Mouse (Mus musculus) stomach, embryonic 14.5 days (tissue): ENCODE measurements around the gene A930009A15Rik. TPM values are rescaled to one million over a fixed set of nuclear protein-coding genes. Genes with fewer than 3 reads are reported as not detected.

Source experiments
- ATAC-seq: fragments of 200-750 bp; cut with Nextera tagmentation; 2 replicates; pipeline ENCODE4 v1.8.0; 2017; ENCODE audit warnings: low read depth, moderate TSS enrichment; ENCODE audit not compliant: insufficient number of reproducible peaks, insufficient read depth, low FRiP score
- H3K27ac ChIP-seq: fragments of 300-500 bp; sonication (generic); 2 replicates; pipeline ENCODE4 v1.5.1; 2014; ENCODE audit warnings: mild to moderate bottlenecking, low read length, moderate library complexity, mixed read lengths
- H3K27me3 ChIP-seq: fragments of 300-500 bp; sonication (generic); 2 replicates; pipeline ENCODE4 v1.6.1; 2014; ENCODE audit warnings: low read length, control low read depth, mixed read lengths; ENCODE audit not compliant: control insufficient read depth, insufficient read depth
- H3K36me3 ChIP-seq: fragments of 300-500 bp; sonication (generic); 2 replicates; pipeline ENCODE4 v1.6.1; 2014; ENCODE audit warnings: mild to moderate bottlenecking, control low read depth, low read length, moderate library complexity, mixed read lengths; ENCODE audit not compliant: control insufficient read depth, insufficient read depth
- H3K4me1 ChIP-seq: fragments of 300-500 bp; sonication (generic); 2 replicates; pipeline ENCODE4 v1.6.1; 2014; ENCODE audit warnings: low read length, control low read depth, mixed read lengths; ENCODE audit not compliant: control insufficient read depth, insufficient read depth
- H3K4me2 ChIP-seq: fragments of 300-500 bp; sonication (generic); replicated peaks from 2 replicates; pipeline ENCODE4 v1.6.1; 2014; ENCODE audit warnings: low read depth, low read length, control low read depth
- H3K4me3 ChIP-seq: fragments of 300-500 bp; sonication (generic); 2 replicates; pipeline ENCODE4 v1.5.1; 2014; ENCODE audit warnings: low read depth, low read length, control low read depth
- H3K9ac ChIP-seq: fragments of 300-500 bp; sonication (generic); replicated peaks from 2 replicates; pipeline ENCODE4 v1.6.1; 2014; ENCODE audit warnings: low read depth, mild to moderate bottlenecking, control low read depth, low read length, moderate library complexity, mixed read lengths
- H3K9me3 ChIP-seq: fragments of 300-500 bp; sonication (generic); 2 replicates; pipeline ENCODE4 v1.6.1; 2016; ENCODE audit warnings: low read depth, low read length, control low read depth; ENCODE audit not compliant: control insufficient read depth
- WGBS: fragments of 180-500 bp; shearing (Covaris S2); extraction: QIAGEN DNeasy Blood & Tissue Kit; methylation state at CpG from one replicate; pipeline ENCODE4 v1.1.7; 2014; 5-methylcytosine and 5-hydroxymethylcytosine counted together
- polyA plus RNA-seq: library from polyadenylated mRNA; unstranded; fragments of >200 nt; fragmentation: Nextera tagmentation; extraction: Ambion mirVana; gene quantifications from 2 replicates; pipeline ENCODE4 v1.2.1, GENCODE M21; 2014

The A930009A15Rik gene
- polyA plus RNA-seq, 1 experiment from 2014 or later: not detected

DNA sequence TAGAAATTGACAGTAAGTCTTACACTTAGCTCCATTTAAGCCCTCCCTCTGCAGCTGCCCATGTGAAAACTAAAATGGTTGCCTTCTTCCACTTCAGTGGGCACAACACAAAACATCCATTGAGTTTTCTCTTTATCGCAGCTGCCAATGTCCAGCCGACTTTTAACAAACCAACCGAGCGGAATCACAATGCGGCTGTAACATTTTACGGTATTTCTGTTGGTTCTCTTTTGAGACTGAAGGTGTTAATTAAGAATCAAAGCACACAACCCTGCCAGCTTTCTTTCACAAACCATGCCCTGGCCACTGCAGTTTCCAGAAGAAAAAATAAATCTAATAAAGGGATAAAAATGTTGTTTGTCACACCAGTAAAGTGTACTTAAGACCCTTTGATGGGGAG is 1.5 kb downstream of the A930009A15Rik start:
- Histone ChIP-seq H3K4me1 (no peaks in the 10 kb centered on the region), H3K36me3 (no peaks in the 10 kb centered on the region), H3K9me3 (no peaks in the 10 kb centered on the region), H3K27me3 (no peaks in the 10 kb centered on the region), H3K27ac (no peak overlapping the region), H3K4me2 (no peak overlapping the region), H3K4me3 (no peak overlapping the region), H3K9ac (no peak overlapping the region)
- no peak for ATAC-seq
- 79% methylated on average over 6 of the region's 6 CpGs for WGBS

DNA sequence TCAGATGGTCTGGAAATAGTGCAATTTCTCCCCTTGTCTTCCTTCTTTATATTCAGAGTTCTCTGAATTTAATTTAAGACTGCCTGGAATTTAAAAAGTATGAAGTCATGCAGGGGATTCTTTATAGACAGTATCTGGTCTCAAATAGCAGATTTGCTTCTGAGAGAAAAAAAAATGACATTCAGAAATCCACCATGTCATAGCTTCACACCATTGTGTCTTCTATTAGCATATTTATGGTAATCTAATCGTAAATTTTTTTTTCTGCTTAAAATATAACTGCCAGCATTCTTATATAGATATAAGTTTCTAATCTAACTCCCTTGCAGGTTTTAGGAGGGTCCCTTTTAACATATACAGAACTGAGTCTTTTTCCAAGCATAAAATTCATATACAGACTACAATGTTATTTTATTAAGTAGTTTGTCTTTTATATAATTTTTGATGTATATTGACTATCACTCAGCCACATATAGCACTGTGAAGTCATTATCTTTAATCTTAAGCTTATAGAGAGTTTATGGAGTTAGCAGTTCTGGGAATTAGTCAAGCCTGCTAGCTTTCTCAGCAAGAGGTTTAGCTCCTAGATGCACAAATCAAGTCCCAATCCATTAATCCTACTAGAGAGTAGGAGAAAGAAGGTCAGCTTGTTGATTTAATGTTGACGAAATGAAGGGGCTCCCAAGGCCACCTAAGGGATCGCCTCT is 2.1 kb downstream of the A930009A15Rik start:
- no peaks in the 10 kb centered on the region for H3K27me3 ChIP-seq
- H3K4me2 ChIP-seq: no peak overlapping the region
- no peak overlapping the region for H3K27ac ChIP-seq
- H3K9ac ChIP-seq: no peak overlapping the region
- no peak for ATAC-seq
- H3K4me1 ChIP-seq: no peaks in the 10 kb centered on the region
- H3K4me3 ChIP-seq: no peak overlapping the region
- no peaks in the 10 kb centered on the region for H3K36me3 ChIP-seq
- no peaks in the 10 kb centered on the region for H3K9me3 ChIP-seq
- WGBS: 44% methylated on average over 3 of the region's 3 CpGs

DNA sequence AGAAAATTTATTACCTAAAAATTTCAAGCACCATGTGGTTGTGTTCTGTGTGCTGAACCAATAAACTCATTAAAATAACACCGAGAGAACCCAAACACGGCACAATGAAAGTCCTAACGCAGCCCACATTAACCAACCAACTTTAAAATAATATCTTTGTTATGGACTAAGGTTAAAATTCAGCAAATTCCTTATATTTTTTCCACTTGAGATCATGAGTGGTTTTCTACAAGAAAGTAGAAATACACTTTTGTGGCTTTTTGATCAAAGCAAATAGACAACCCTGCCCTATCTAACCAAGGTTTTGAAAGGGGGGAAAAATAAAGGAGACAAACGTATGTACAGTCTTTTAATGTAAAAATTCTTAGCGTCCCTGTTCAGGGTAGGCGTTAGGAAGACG is 9.3 kb downstream of the A930009A15Rik start:
- H3K4me3 ChIP-seq: no peak overlapping the region
- no peaks in the 10 kb centered on the region for H3K9me3 ChIP-seq
- H3K9ac ChIP-seq: no peak overlapping the region
- H3K4me2 ChIP-seq: no peak overlapping the region
- H3K36me3 ChIP-seq: no peaks in the 10 kb centered on the region
- 64% methylated on average over 7 of the region's 7 CpGs for WGBS
- H3K4me1 ChIP-seq: no peaks in the 10 kb centered on the region
- no peak overlapping the region for H3K27ac ChIP-seq
- ATAC-seq: no peak
- 0 out of 2 replicates have a peak, but pooled peaks cover 4% of the 10 kb centered on the region for H3K27me3 ChIP-seq

DNA sequence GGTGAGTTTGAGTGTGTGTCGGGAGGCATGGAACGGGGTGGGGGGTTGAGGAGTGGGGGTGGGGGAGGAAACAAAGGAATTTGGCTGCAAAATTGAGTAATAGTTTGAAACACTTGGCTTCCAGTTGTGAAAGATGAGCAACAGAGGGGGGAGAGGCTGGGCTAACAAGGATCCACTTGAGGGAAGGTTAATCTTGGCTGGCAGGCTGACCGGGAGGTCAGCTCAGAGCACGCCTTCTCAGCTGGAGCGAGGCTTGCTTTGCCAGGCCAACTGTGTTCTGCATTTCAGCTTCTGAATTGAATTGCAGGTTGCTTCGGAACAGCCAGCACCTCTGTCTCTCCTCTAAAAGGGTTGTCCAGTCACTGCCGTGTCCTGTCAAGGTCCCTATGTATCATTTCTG is 9.7 kb downstream of the A930009A15Rik start:
- no peak overlapping the region for H3K27ac ChIP-seq
- no peaks in the 10 kb centered on the region for H3K4me1 ChIP-seq
- H3K36me3 ChIP-seq: no peaks in the 10 kb centered on the region
- no peak overlapping the region for H3K4me3 ChIP-seq
- no peaks in the 10 kb centered on the region for H3K9me3 ChIP-seq
- no peak overlapping the region for H3K9ac ChIP-seq
- no peak overlapping the region for H3K4me2 ChIP-seq
- 0 out of 2 replicates have a peak, but pooled peaks cover 4% of the 10 kb centered on the region for H3K27me3 ChIP-seq
- WGBS: 24% methylated on average over 7 of the region's 7 CpGs
- no peak for ATAC-seq

DNA sequence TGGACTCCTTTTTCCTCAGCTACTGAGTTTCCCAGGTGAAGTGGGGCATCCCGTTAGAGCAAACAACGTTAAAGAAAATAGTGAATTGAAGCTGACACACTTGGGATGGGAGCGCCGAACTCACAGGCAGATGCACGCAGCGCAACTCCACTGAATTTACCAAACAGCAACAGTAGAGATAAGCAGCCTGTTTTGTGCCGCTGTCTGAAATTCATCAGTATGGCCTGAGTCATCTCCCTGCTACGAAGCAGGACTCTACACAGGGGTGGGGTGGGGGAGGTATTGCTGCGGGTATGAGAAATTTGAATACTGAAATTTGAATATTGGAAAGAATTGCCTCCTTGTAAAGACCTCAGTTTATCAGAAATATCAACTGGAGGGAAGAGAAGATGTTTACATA is 12.2 kb downstream of the A930009A15Rik start:
- Histone ChIP-seq H3K4me1 (peaks cover 3% of the 10 kb centered on the region; the same call in 1 of the 2 replicates), H3K4me2 (no peak overlapping the region), H3K9ac (no peak overlapping the region), H3K4me3 (no peak overlapping the region), H3K27me3 (peaks cover 13% of the 10 kb centered on the region), H3K27ac (no peak overlapping the region), H3K9me3 (no peaks in the 10 kb centered on the region), H3K36me3 (no peaks in the 10 kb centered on the region)
- 68% methylated on average over 9 of the region's 9 CpGs for WGBS
- ATAC-seq: no peak

DNA sequence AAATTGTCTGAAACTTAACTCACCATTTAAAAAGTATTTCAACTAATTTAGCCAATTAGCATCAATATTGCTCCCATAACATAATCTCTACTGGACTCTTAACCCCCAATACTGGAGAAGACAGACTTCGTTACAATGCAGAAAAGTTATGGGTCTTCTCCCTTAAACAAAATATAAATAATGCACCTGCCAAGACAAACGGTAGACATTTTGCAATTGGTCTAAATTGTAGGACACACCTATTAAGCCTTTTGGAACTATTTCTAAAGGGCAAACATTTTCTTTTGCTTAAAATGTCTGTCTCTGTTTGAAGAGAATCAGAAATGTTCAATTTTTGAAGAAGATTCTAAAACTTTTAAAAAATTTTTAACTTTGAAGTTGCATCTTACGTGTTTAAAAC is 13.3 kb downstream of the A930009A15Rik start:
- 76% methylated on average over 3 of the region's 3 CpGs for WGBS
- no peak overlapping the region for H3K27ac ChIP-seq
- no peaks in the 10 kb centered on the region for H3K9me3 ChIP-seq
- H3K4me1 ChIP-seq: peaks cover 7% of the 10 kb centered on the region
- no peak overlapping the region for H3K4me2 ChIP-seq
- ATAC-seq: no peak
- no peak overlapping the region for H3K9ac ChIP-seq
- H3K36me3 ChIP-seq: no peaks in the 10 kb centered on the region
- peaks cover 16% of the 10 kb centered on the region for H3K27me3 ChIP-seq
- H3K4me3 ChIP-seq: no peak overlapping the region

DNA sequence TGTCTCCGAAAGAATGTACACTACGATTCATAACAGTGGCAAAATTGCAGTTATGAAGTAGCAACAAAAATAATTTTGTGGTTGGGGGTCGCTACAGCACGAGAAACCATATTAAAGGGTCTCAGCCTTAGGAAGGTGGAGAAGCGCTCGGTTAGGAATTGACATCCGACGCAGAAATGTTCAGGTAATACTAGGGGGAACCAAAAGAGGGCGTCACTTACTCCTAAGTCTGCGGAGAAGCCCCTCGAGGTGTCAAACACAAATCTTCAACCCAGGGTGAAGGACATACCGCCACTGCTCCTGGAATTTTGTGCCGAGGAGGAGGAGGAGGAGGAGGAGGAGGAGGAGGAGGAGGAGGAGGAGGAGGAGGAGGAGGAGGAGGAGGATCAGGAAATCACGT is 14.9 kb downstream of the A930009A15Rik start:
- 22% methylated on average over 14 of the region's 14 CpGs for WGBS

DNA sequence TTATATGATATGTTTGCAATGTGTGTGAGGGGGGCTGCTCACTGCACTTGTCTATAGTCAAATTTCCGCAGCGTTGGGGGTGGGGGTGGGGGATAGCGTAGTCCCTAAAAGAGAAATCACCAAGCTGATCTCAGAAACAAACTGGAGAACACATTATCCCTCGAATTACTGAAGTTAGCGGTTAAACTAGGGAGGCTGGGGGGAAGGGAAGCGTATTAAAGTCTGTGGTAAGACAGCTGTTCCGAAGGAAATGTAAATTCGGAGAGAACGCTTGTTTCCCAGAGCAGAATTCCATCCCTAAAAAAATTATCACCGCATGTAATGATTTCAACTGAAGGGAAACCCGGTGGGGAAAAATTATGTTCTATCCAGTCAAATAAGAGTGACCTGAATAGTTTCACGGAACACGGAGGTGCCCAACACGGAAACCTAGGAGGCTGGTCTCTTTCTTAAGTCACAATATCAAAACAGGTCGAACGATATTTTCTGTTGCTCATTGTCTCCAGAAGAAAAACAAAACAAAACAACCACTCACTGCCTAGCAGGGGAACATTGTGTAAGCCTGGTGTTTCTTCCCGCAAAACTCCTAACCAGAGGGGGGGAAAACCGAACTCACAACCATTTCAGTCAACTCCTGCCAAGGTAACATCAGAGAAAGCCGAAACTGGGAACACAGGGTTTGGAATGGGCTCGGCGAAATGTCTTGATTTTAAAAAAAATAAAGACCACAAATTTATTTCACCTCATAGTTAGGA is 15.9 kb downstream of the A930009A15Rik start:
- ATAC-seq: no peak
- H3K36me3 ChIP-seq: no peaks in the 10 kb centered on the region
- no peaks in the 10 kb centered on the region for H3K9me3 ChIP-seq
- H3K9ac ChIP-seq: no peak overlapping the region
- H3K27me3 ChIP-seq: peaks cover 16% of the 10 kb centered on the region
- peaks cover 8% of the 10 kb centered on the region for H3K4me1 ChIP-seq
- H3K4me3 ChIP-seq: peak overlapping the region; percentile 47
- no peak overlapping the region for H3K27ac ChIP-seq
- H3K4me2 ChIP-seq: peak overlapping the region; percentile 94
- under 1% methylated on average over 21 of the region's 21 CpGs for WGBS

More for the DNA sequence above, 14.9 kb downstream of the A930009A15Rik start:
- peaks cover 8% of the 10 kb centered on the region for H3K4me1 ChIP-seq
- no peaks in the 10 kb centered on the region for H3K36me3 ChIP-seq
- H3K4me2 ChIP-seq: no peak overlapping the region
- no peak for ATAC-seq
- no peak overlapping the region for H3K4me3 ChIP-seq
- no peak overlapping the region for H3K27ac ChIP-seq
- H3K27me3 ChIP-seq: peaks cover 16% of the 10 kb centered on the region
- H3K9ac ChIP-seq: no peak overlapping the region
- H3K9me3 ChIP-seq: no peaks in the 10 kb centered on the region
